Mouse (Mus musculus): ENCODE data around the gene Hydin. TPM values are rescaled to one million over a fixed set of nuclear protein-coding genes. Genes with fewer than 3 reads are reported as not detected.
"Not testable (repeated sequence)": the region's sequence is repeated elsewhere in the genome, so short reads cannot be mapped to it uniquely, and the experiment has no call there.

The Hydin gene
- polyA plus RNA-seq, 2 experiments from 2014 or later: 0.01 TPM; not detected in 1

- ATAC-seq: no peak
Measured at GRCm38 (mm10) chr8:110454466-110454865, 187.7 kb downstream of the Hydin start.

GRCm38 (mm10) chr8:110457424-110457823 lies 190.6 kb downstream of the Hydin start:
- no peak for ATAC-seq

GRCm38 (mm10) chr8:110462627-110463208 lies 195.9 kb downstream of the Hydin start:
- ATAC-seq: no peak

GRCm38 (mm10) chr8:110463773-110464460 lies 197.1 kb downstream of the Hydin start:
- no peak for ATAC-seq

GRCm38 (mm10) chr8:110465606-110466005 lies 198.8 kb downstream of the Hydin start:
- no peak for ATAC-seq

GRCm38 (mm10) chr8:110477256-110477655 lies 210.5 kb downstream of the Hydin start:
- ATAC-seq: no peak

GRCm38 (mm10) chr8:110478576-110478975 lies 211.8 kb downstream of the Hydin start:
- no peak for ATAC-seq

- no peak for ATAC-seq
Measured at GRCm38 (mm10) chr8:110479401-110479800, 212.6 kb downstream of the Hydin start.

GRCm38 (mm10) chr8:110482275-110482674 lies 215.5 kb downstream of the Hydin start:
- no peak for ATAC-seq

- ATAC-seq: no peak
Measured at GRCm38 (mm10) chr8:110485234-110485633, 218.5 kb downstream of the Hydin start.

- no peak for ATAC-seq
Measured at GRCm38 (mm10) chr8:110486020-110486419, 219.2 kb downstream of the Hydin start.

GRCm38 (mm10) chr8:110487644-110488043 lies 220.9 kb downstream of the Hydin start:
- ATAC-seq: no peak

GRCm38 (mm10) chr8:110489344-110489743 lies 222.6 kb downstream of the Hydin start:
- ATAC-seq: no peak

- ATAC-seq: no peak
Measured at GRCm38 (mm10) chr8:110491118-110491517, 224.3 kb downstream of the Hydin start.

GRCm38 (mm10) chr8:110496286-110496685 lies 229.5 kb downstream of the Hydin start:
- no peak for ATAC-seq

GRCm38 (mm10) chr8:110500253-110500652 lies 233.5 kb downstream of the Hydin start:
- no peak for ATAC-seq

GRCm38 (mm10) chr8:110500661-110501060 lies 233.9 kb downstream of the Hydin start:
- no peak for ATAC-seq

GRCm38 (mm10) chr8:110501330-110501729 lies 234.6 kb downstream of the Hydin start:
- no peak for ATAC-seq

GRCm38 (mm10) chr8:110502880-110503279 lies 236.1 kb downstream of the Hydin start:
- ATAC-seq: no peak

GRCm38 (mm10) chr8:110508766-110509165 lies 242.0 kb downstream of the Hydin start:
- no peak for ATAC-seq

GRCm38 (mm10) chr8:110519790-110520189 lies 253.0 kb downstream of the Hydin start:
- no peak for ATAC-seq

- ATAC-seq: no peak
Measured at GRCm38 (mm10) chr8:110521851-110522250, 255.1 kb downstream of the Hydin start.

- not testable (repeated sequence) for ATAC-seq
Measured at GRCm38 (mm10) chr8:110522495-110522894, 255.7 kb downstream of the Hydin start.

GRCm38 (mm10) chr8:110522985-110523384 lies 256.2 kb downstream of the Hydin start:
- ATAC-seq: no peak

Data from CD4-positive, CD25-positive, alpha-beta regulatory T cell, adult 4 months (primary cell).